Mouse (Mus musculus): ENCODE measurements at regions not wholly inside any gene's neighbourhood (a gene's known extent, or its start where the extent isn't known, plus 50 kb on each side); places are given as distances from the start of the nearest gene placed in this dataset.

GRCm38 (mm10) chr15:28823526-28823925 lies 620.0 kb downstream of the Dnah5 start:
- no peak for DNase-seq

GRCm38 (mm10) chr15:28834831-28835230 lies 631.3 kb downstream of the Dnah5 start:
- peak; percentile 89 to 90 for DNase-seq

DNA sequence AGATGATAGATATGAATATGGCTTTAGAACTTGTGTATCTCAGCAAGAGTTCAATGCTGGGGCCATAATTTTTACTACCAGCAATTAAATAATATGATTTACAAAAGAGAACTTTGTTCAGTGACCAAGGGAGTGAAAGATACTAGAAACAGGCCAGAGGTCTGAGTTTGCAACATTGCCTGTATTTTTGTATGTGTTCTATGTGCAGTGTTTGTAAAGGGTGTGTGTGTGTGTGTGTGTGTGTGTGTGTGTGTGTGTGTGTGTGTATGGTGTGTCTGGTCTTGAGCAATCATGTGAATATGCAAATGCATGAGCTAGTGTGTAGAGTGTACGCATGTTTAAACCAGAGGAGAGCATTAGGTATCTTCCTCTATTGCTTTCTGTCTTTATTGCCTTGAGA lies 636.8 kb downstream of the Dnah5 start:
- no peak for DNase-seq

- DNase-seq = no peak
These were observed 652.9 kb downstream of the Dnah5 start for GRCm38 (mm10) chr15:28856419-28856818.

GRCm38 (mm10) chr15:28858176-28858575 lies 654.6 kb downstream of the Dnah5 start:
- no peak for DNase-seq

- DNase-seq = no peak
These were observed 660.5 kb downstream of the Dnah5 start for GRCm38 (mm10) chr15:28864101-28864500.

GRCm38 (mm10) chr15:28864913-28865312 lies 661.4 kb downstream of the Dnah5 start:
- DNase-seq = no peak

- DNase-seq = no peak
These were observed 669.4 kb downstream of the Dnah5 start for GRCm38 (mm10) chr15:28873001-28873400.

DNA sequence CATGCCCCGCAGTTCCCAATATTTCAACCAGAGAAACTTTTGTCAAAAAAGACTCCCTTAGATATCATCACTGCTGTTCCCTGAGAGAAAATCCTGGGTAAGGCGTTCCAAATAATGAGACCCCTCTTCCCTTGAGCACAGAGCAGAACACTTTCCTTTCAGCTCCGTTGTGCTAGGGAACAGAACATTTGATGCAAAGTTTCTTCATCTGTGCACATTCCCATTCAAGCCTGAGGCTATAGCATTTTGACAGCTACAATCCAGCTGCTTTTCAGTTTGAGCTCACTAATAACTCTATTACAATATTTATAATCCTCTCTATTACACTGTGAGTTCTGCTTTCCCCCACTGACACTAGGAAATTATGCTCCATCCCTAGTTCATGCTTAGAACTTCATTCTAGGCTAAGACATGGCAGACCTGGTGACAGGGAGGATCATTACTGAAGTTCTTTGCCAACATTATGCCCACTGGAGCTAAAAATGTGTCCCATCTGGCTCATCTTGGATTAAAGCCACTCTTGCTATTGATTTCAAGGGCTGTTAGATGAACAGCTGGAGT lies 692.8 kb downstream of the Dnah5 start:
- peak in 1 of 2 experiments; percentile 9 for DNase-seq

DNA sequence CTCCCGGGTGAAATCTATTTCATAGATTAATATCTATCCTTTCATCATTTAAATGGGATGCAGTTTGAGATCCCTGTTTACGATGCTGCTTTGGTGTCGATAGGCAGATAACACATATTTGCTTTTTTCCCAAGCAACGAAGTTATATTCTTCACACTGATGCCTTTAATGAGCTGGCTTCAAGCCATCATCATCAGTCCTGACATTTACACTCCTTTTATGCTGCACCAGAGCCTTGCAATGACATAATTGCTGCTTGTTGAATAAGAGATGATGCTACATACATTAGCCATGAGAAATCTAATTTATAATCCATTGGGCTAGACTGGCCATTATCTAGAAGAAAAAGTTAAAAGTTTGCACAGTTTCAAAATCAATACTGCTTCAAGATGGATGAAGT lies 718.9 kb downstream of the Dnah5 start:
- DNase-seq = no peak

- no peak for DNase-seq
These were observed 744.7 kb downstream of the Dnah5 start for GRCm38 (mm10) chr15:28948245-28948644.
